Mouse (Mus musculus) retina, postnatal 7 days (tissue): ENCODE data around the gene Fut2.

Experiments
- DNase-seq: peaks from one replicate; pipeline ENCODE4 v3.0.0-alpha.2; 2012; ENCODE audit warnings: low read depth, low spot score

Gene Fut2

GRCm38 (mm10) chr7:45666161-45666560 lies at the start of gene Fut2:
Fut2 (minus strand) TSS chr7:45666394.
- no peak for DNase-seq

- peak; percentile 89 for DNase-seq
Measured at GRCm38 (mm10) chr7:45715090-45715708, 49.0 kb upstream of the Fut2 start, which contains the start of gene Rpl18. Rpl18 (plus strand) TSS chr7:45715457.

GRCm38 (mm10) chr7:45714630-45715089 lies 48.5 kb upstream of the Fut2 start:
- DNase-seq = no peak

- no peak for DNase-seq
Measured at GRCm38 (mm10) chr7:45713881-45714520, 47.8 kb upstream of the Fut2 start.

- no peak for DNase-seq
Measured at GRCm38 (mm10) chr7:45713396-45713795, 47.2 kb upstream of the Fut2 start.

GRCm38 (mm10) chr7:45712022-45712757 lies 46.0 kb upstream of the Fut2 start:
- DNase-seq = no peak

GRCm38 (mm10) chr7:45711316-45712021 lies 45.3 kb upstream of the Fut2 start:
- no peak for DNase-seq

GRCm38 (mm10) chr7:45710477-45711191 lies 44.4 kb upstream of the Fut2 start:
- DNase-seq = no peak

- no peak for DNase-seq
Measured at GRCm38 (mm10) chr7:45709677-45710355, 43.6 kb upstream of the Fut2 start.

- no peak for DNase-seq
Measured at GRCm38 (mm10) chr7:45709036-45709435, 42.8 kb upstream of the Fut2 start.

- DNase-seq = no peak
Measured at GRCm38 (mm10) chr7:45708221-45708761, 42.1 kb upstream of the Fut2 start.

GRCm38 (mm10) chr7:45707375-45707967 lies 41.3 kb upstream of the Fut2 start:
- DNase-seq = peak; percentile 92

GRCm38 (mm10) chr7:45706721-45707241 lies 40.6 kb upstream of the Fut2 start:
- peak; percentile 75 for DNase-seq

GRCm38 (mm10) chr7:45705873-45706281 lies 39.7 kb upstream of the Fut2 start:
- no peak for DNase-seq

- no peak for DNase-seq
Measured at GRCm38 (mm10) chr7:45705443-45705864, 39.3 kb upstream of the Fut2 start.

- DNase-seq = peak; percentile 96
Measured at GRCm38 (mm10) chr7:45704730-45705442, 38.7 kb upstream of the Fut2 start, which contains the start of gene Dbp. Dbp (plus strand) TSS chr7:45705088.

GRCm38 (mm10) chr7:45704046-45704559 lies 37.9 kb upstream of the Fut2 start:
- peak; percentile 86 for DNase-seq

- DNase-seq = no peak
Measured at GRCm38 (mm10) chr7:45703521-45704033, 37.4 kb upstream of the Fut2 start.
